ENCODE assay signal across 10 mouse cellular contexts in the genomic region with DNA sequence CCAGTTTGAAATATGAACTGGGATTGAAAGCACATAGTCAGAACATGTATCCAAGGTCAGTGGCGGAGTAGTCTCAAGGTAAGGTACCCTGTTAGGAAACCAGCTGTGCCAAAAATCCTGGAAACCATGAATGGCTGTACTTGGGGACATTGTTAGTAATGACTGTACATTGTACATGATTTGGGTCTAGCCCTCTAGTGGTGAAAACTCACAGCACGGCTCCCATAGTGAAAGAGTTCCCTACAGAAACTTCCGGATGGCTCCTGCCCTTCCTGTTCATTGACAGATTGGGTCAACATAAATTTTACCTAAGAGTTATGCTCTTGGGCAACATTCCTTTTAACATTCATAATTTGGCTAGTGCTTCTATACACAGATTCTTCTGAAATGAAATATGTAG. TPM values are rescaled to one million over a fixed set of nuclear protein-coding genes. Genes with fewer than 3 reads are reported as not detected.
DNase-seq lines count a peak whose midpoint lies in the region; TF ChIP-seq lines count a peak whose summit lies in the region.
"Had no signal": no experiment of that assay in that cellular context is flagged by ENCODE, and none has a peak within 500 bp of the region (broad histone marks: within the 10 kb centered on the region; RNA-seq: fewer than 3 reads in every experiment).

No protein-coding gene starts in this region.

- intact Hi-C loops in left cerebral cortex, adult 2 months (cut with DNase I): no loop called here

- no peaks in the 10 kb centered on the region for H3K36me3 ChIP-seq in E14TG2a.4 (ENCODE audit: insufficient read depth, low read length)
- H3K36me3 ChIP-seq: neural tube, embryonic 13.5 days had no signal

- no peak overlapping the region for H3K4me3 ChIP-seq in left cerebral cortex, adult 2 months
- H3K4me3 ChIP-seq in E14TG2a.4 (replicated peaks; ENCODE audit: low read length): no peak overlapping the region
- H3K4me3 ChIP-seq: erythroblast, embryonic 14.5 days; neural tube, embryonic 13.5 days had no signal

- TF ChIP-seq CTCF in left cerebral cortex, adult 2 months (IDR thresholded peaks at IDR 0.05): peak; percentile 67
- TF ChIP-seq CTCF in E14TG2a.4 (conservative IDR thresholded peaks at IDR 0.05; ENCODE audit: low read length): peak; percentile 73

- peaks cover 3% of the 10 kb centered on the region; the same call in 1 of the 2 replicates for H3K27me3 ChIP-seq in E14TG2a.4 (ENCODE audit: insufficient read depth, low read length)
- H3K27me3 ChIP-seq: neural tube, embryonic 13.5 days had no signal

- peak; percentile 21 to 33 for DNase-seq in cerebellum, postnatal 14 days
- DNase-seq in cerebellum, postnatal 25 days: no peak
- DNase-seq in left cerebral cortex, adult 2 months (ENCODE audit: extremely low spot score in 1 of 2, low spot score in 2 of 2): no peak
- DNase-seq in left cerebral cortex, adult 9 months (ENCODE audit: low spot score in 2 of 2): no peak
- DNase-seq in induced T-regulatory cell, adult 2 months (ENCODE audit: low read depth): peak; percentile 38
- DNase-seq in gastrocnemius, adult 8-10 months (ENCODE audit: low spot score in 2 of 2): no peak
- DNase-seq in urinary bladder, postnatal 10 days (ENCODE audit: low spot score): no peak

- H3K4me1 ChIP-seq in E14TG2a.4 (replicated peaks; ENCODE audit: low read depth, low read length): no peaks in the 10 kb centered on the region
- H3K4me1 ChIP-seq: neural tube, embryonic 13.5 days had no signal

- H3K27ac ChIP-seq in left cerebral cortex, adult 2 months: no peak overlapping the region
- H3K27ac ChIP-seq: neural tube, embryonic 13.5 days had no signal

- no peaks in the 10 kb centered on the region for H3K9me3 ChIP-seq in E14TG2a.4 (ENCODE audit: low read length)
- H3K9me3 ChIP-seq: neural tube, embryonic 13.5 days had no signal

RNA-seq across cellular contexts. Expression of gene Polr2m, which starts 19.6 kb away (rescaled TPM):
- total RNA-seq in left cerebral cortex, adult 2 months (2021): 100 to 1,000 TPM; 193 to 194 TPM
- total RNA-seq in gastrocnemius, adult 8-10 months (2022): 100 to 1,000 TPM; 186 to 228 (median 210) TPM

Comparison
In these comparisons a context has a peak if more than half of its experiments do, and no peak if none do; other contexts are left out.
1. DNase-seq: peak in cerebellum, postnatal 14 days (2 of 2) and induced T-regulatory cell, adult 2 months (single experiment); none in cerebellum, postnatal 25 days (0 of 2), left cerebral cortex, adult 2 months (0 of 2), left cerebral cortex, adult 9 months (0 of 2), gastrocnemius, adult 8-10 months (0 of 2) and urinary bladder, postnatal 10 days (single experiment).